Mouse (Mus musculus) mouse embryonic stem cell (cell line): ENCODE results near the gene Psmg3.

ENCODE experiments used
- in situ Hi-C, 2 experiments: fragments of 300-500 bp; cut with MboI; formaldehyde crosslinking; loops; 1 replicate in 1 of 2; 3 replicates in 1 of 2; pipeline ENCODE4 v1.14.3; 2019 to 2020; ENCODE audit warnings: low sequenced_read_pairs in 2 of 2, low pct_unique_long_range_greater_than_20kb in 1 of 2, mixed read lengths in 1 of 2; ENCODE audit not compliant: unreplicated experiment in 1 of 2

Psmg3 gene

GRCm38 (mm10) chr5:139798168-139798900, 28.4 kb downstream of the Psmg3 start:
- in situ Hi-C loops: no loop called here

GRCm38 (mm10) chr5:139797473-139798167, 29.1 kb downstream of the Psmg3 start:
- in situ Hi-C loops: no loop called here

GRCm38 (mm10) chr5:139796900-139797299, 29.8 kb downstream of the Psmg3 start:
- in situ Hi-C loops: no loop called here

- in situ Hi-C loops: no loop called here
These were observed 30.6 kb downstream of the Psmg3 start for GRCm38 (mm10) chr5:139796001-139796620.

GRCm38 (mm10) chr5:139794938-139795337, 31.7 kb downstream of the Psmg3 start:
- in situ Hi-C loops: no loop called here

- in situ Hi-C loops: no loop called here
These were observed 32.5 kb downstream of the Psmg3 start for GRCm38 (mm10) chr5:139794137-139794536.

GRCm38 (mm10) chr5:139793338-139794089, 33.2 kb downstream of the Psmg3 start:
- in situ Hi-C loops: no loop called here

- in situ Hi-C loops: no loop called here
These were observed 33.7 kb downstream of the Psmg3 start for GRCm38 (mm10) chr5:139792966-139793337.

- in situ Hi-C loops: no loop called here
These were observed 34.4 kb downstream of the Psmg3 start for GRCm38 (mm10) chr5:139792159-139792775.

- in situ Hi-C loops: no loop called here
These were observed 35.2 kb downstream of the Psmg3 start, which contains the start of gene Mafk for GRCm38 (mm10) chr5:139791227-139792158. Mafk (plus strand) TSS chr5:139791513.

GRCm38 (mm10) chr5:139789466-139789865, 37.2 kb downstream of the Psmg3 start:
- in situ Hi-C loops: no loop called here

GRCm38 (mm10) chr5:139781406-139781805, 45.3 kb downstream of the Psmg3 start:
- in situ Hi-C loops: no loop called here

GRCm38 (mm10) chr5:139776966-139777365, 49.7 kb downstream of the Psmg3 start:
- in situ Hi-C loops: no loop called here

GRCm38 (mm10) chr5:139775216-139775926, 51.3 kb downstream of the Psmg3 start, which contains the start of gene Ints1:
Ints1 (minus strand) TSS chr5:139775674.
- in situ Hi-C loops: no loop called here
